Mouse (Mus musculus) liver, embryonic 14.5 days (tissue): ENCODE data around the gene Lpp. TPM values are rescaled to one million over a fixed set of nuclear protein-coding genes. Genes with fewer than 3 reads are reported as not detected.

Experiments
- ATAC-seq: fragments of 200-750 bp; cut with Nextera tagmentation; 2 replicates; pipeline ENCODE4 v1.8.0; 2017; ENCODE audit warnings: moderate number of reproducible peaks, mild to moderate bottlenecking, moderate library complexity; ENCODE audit not compliant: insufficient read depth
- DNase-seq, 3 experiments: peaks; one replicate each; pipeline ENCODE4 v3.0.0-alpha.2; 2012 to 2013; ENCODE audit warnings: low read depth in 3 of 3, low spot score in 3 of 3
- H3K27ac ChIP-seq: fragments of 300-500 bp; sonication (generic); 2 replicates; pipeline ENCODE4 v1.5.1; 2014; ENCODE audit warnings: moderate library complexity, mild to moderate bottlenecking, control low read depth, inconsistent platforms
- H3K27me3 ChIP-seq: fragments of 300-500 bp; sonication (generic); 2 replicates; pipeline ENCODE4 v1.6.1; 2014; ENCODE audit warnings: mild to moderate bottlenecking, low read length, moderate library complexity; ENCODE audit not compliant: control insufficient read depth, insufficient read depth
- H3K36me3 ChIP-seq: fragments of 300-500 bp; sonication (generic); replicated peaks from 2 replicates; pipeline ENCODE4 v1.6.1; 2014; ENCODE audit warnings: low read depth; ENCODE audit not compliant: control insufficient read depth, insufficient read depth
- H3K4me1 ChIP-seq, 2 experiments: fragments of 200-500 bp in 1 of 2; fragments of 300-500 bp in 1 of 2; sonication (generic) in 1 of 2; replicated peaks; 2 replicates each; pipeline ENCODE4 v1.6.1; 2012 to 2014; ENCODE audit warnings: antibody characterized with exemption in 1 of 2, inconsistent platforms in 1 of 2, low read length in 1 of 2; ENCODE audit not compliant: control insufficient read depth in 2 of 2, insufficient read depth in 2 of 2
- H3K4me2 ChIP-seq: fragments of 300-500 bp; sonication (generic); 2 replicates; pipeline ENCODE4 v1.6.1; 2014; ENCODE audit warnings: low read depth, mild to moderate bottlenecking, control low read depth, moderate library complexity
- H3K4me3 ChIP-seq, 2 experiments: fragments of 200-500 bp in 1 of 2; fragments of 300-500 bp in 1 of 2; sonication (generic) in 1 of 2; 2 replicates each; pipeline ENCODE4 v1.5.1; 2012 to 2014; ENCODE audit warnings: low read depth in 2 of 2, low read length in 2 of 2, mild to moderate bottlenecking in 2 of 2, control low read depth in 1 of 2, inconsistent platforms in 1 of 2, moderate library complexity in 1 of 2; ENCODE audit not compliant: insufficient read depth in 1 of 2
- H3K9ac ChIP-seq: fragments of 300-500 bp; sonication (generic); replicated peaks from 2 replicates; pipeline ENCODE4 v1.6.1; 2014; ENCODE audit warnings: mild to moderate bottlenecking, control low read depth, moderate library complexity
- H3K9me3 ChIP-seq: fragments of 300-500 bp; sonication (generic); 2 replicates; pipeline ENCODE4 v1.6.1; 2016; ENCODE audit warnings: low read length, mixed read lengths; ENCODE audit not compliant: control insufficient read depth
- CTCF ChIP-seq: IDR thresholded peaks from 2 replicates; pipeline ENCODE4 v1.5.1; 2016; ENCODE audit warnings: antibody characterized with exemption, low read depth, control low read depth
- EP300 ChIP-seq: IDR thresholded peaks from 2 replicates; pipeline ENCODE4 v1.6.1; 2016; ENCODE audit warnings: antibody characterized with exemption, low read depth
- WGBS: fragments of 180-500 bp; shearing (Covaris S2); extraction: QIAGEN DNeasy Blood & Tissue Kit; methylation state at CpG from one replicate; pipeline ENCODE4 v1.1.7; 2014; ENCODE audit not compliant: insufficient replicate concordance; 5-methylcytosine and 5-hydroxymethylcytosine counted together
- polyA plus RNA-seq, 2 experiments: library from polyadenylated mRNA; depleted of rRNA in 1 of 2; stranded (reverse) in 1 of 2; unstranded in 1 of 2; fragments of >200 nt; fragmentation: Nextera tagmentation in 1 of 2; extraction: Ambion mirVana in 1 of 2; gene quantifications; 2 replicates each; pipeline versions ENCODE4 v1.2.1 to v1.2.3; 2012 to 2014

Lpp gene
- polyA plus RNA-seq, 2 experiments = 1.4 to 4.3 TPM

- 58% methylated on average over 6 of the region's 6 CpGs for WGBS
- H3K27ac ChIP-seq = no peak overlapping the region
- no peaks in the 10 kb centered on the region for H3K27me3 ChIP-seq
- no peak overlapping the region for H3K4me2 ChIP-seq
- no peaks in the 10 kb centered on the region for H3K36me3 ChIP-seq
- DNase-seq = no peak
- no peak for ATAC-seq
- H3K4me3 ChIP-seq = no peak overlapping the region
- no peaks in the 10 kb centered on the region for H3K4me1 ChIP-seq
- TF ChIP-seq EP300 = no peak
- TF ChIP-seq CTCF = no peak
- H3K9ac ChIP-seq = no peak overlapping the region
- no peaks in the 10 kb centered on the region for H3K9me3 ChIP-seq
Observed at GRCm38 (mm10) chr16:24950112-24950743, 556.9 kb downstream of the Lpp start.

- no peak overlapping the region for H3K9ac ChIP-seq
- H3K4me1 ChIP-seq = no peaks in the 10 kb centered on the region
- no peaks in the 10 kb centered on the region for H3K9me3 ChIP-seq
- H3K27ac ChIP-seq = no peak overlapping the region
- no peak for DNase-seq
- no peak for ATAC-seq
- no peaks in the 10 kb centered on the region for H3K27me3 ChIP-seq
- no peak for TF ChIP-seq EP300
- no peak for TF ChIP-seq CTCF
- H3K4me2 ChIP-seq = no peak overlapping the region
- WGBS = 46% methylated on average over 5 of the region's 5 CpGs
- no peak overlapping the region for H3K4me3 ChIP-seq
- H3K36me3 ChIP-seq = no peaks in the 10 kb centered on the region
Observed at GRCm38 (mm10) chr16:24951909-24952308, 558.6 kb downstream of the Lpp start.

GRCm38 (mm10) chr16:24955054-24955453 lies 561.7 kb downstream of the Lpp start:
- no peaks in the 10 kb centered on the region for H3K9me3 ChIP-seq
- no peak overlapping the region for H3K9ac ChIP-seq

GRCm38 (mm10) chr16:24958661-24959060 lies 565.4 kb downstream of the Lpp start:
- Histone ChIP-seq H3K4me3 (no peak overlapping the region), H3K9ac (no peak overlapping the region), H3K4me1 (no peaks in the 10 kb centered on the region), H3K9me3 (no peaks in the 10 kb centered on the region), H3K27me3 (no peaks in the 10 kb centered on the region), H3K36me3 (no peaks in the 10 kb centered on the region), H3K4me2 (no peak overlapping the region), H3K27ac (no peak overlapping the region)
- DNase-seq = no peak
- no peak for ATAC-seq
- 51% methylated on average over 1 of the region's 1 CpGs for WGBS
- TF ChIP-seq EP300 = no peak
- no peak for TF ChIP-seq CTCF

More at GRCm38 (mm10) chr16:24955054-24955453, 561.7 kb downstream of the Lpp start:
- Histone ChIP-seq H3K27ac (no peak overlapping the region), H3K4me1 (no peaks in the 10 kb centered on the region), H3K4me2 (no peak overlapping the region), H3K27me3 (no peaks in the 10 kb centered on the region), H3K36me3 (no peaks in the 10 kb centered on the region), H3K4me3 (no peak overlapping the region)
- no peak for TF ChIP-seq CTCF
- no peak for TF ChIP-seq EP300
- DNase-seq (no peak), ATAC-seq (no peak)
- WGBS = 69% methylated on average over 7 of the region's 7 CpGs

- 38% methylated on average over 10 of the region's 10 CpGs for WGBS
- no peak for DNase-seq
- no peak for TF ChIP-seq EP300
- no peak for TF ChIP-seq CTCF
Observed at GRCm38 (mm10) chr16:24960901-24961806, 567.8 kb downstream of the Lpp start.

More at GRCm38 (mm10) chr16:24960901-24961806, 567.8 kb downstream of the Lpp start:
- Histone ChIP-seq H3K27ac (no peak overlapping the region), H3K9me3 (no peaks in the 10 kb centered on the region), H3K4me2 (no peak overlapping the region), H3K4me1 (peaks cover 0 to 2% of the 10 kb centered on the region in 2 experiments; a peak in 1 of 4 replicates), H3K36me3 (no peaks in the 10 kb centered on the region), H3K27me3 (no peaks in the 10 kb centered on the region), H3K9ac (no peak overlapping the region), H3K4me3 (no peak overlapping the region)
- ATAC-seq = no peak
